Mouse (Mus musculus): ENCODE measurements around the gene Fgf14. TPM values are rescaled to one million over a fixed set of nuclear protein-coding genes. Genes with fewer than 3 reads are reported as not detected.
"Not testable (repeated sequence)": the region's sequence is repeated elsewhere in the genome, so short reads cannot be mapped to it uniquely, and the experiment has no call there.

The Fgf14 gene
- polyA plus RNA-seq, 1 experiment from 2014 or later, result 1.9 TPM

- Histone ChIP-seq H3K9me3 (replicated peaks) (no peaks in the 10 kb centered on the region), H3K4me2 (no peak overlapping the region), H3K27ac (no peak overlapping the region), H3K27me3 (no peaks in the 10 kb centered on the region), H3K36me3 (no peaks in the 10 kb centered on the region), H3K4me1 (replicated peaks) (no peaks in the 10 kb centered on the region), H3K9ac (no peak overlapping the region), H3K4me3 (no peak overlapping the region)
- 84% methylated on average over 1 of the region's 1 CpGs for WGBS
- ATAC-seq (replicated peaks; ENCODE audit: insufficient number of reproducible peaks, insufficient read depth, low FRiP score, low read depth), result no peak
These were observed 71.7 kb downstream of the Fgf14 start for GRCm38 (mm10) chr14:124605031-124605743.

- Histone ChIP-seq H3K4me3 (no peak overlapping the region), H3K27me3 (no peaks in the 10 kb centered on the region), H3K27ac (no peak overlapping the region), H3K9me3 (replicated peaks) (no peaks in the 10 kb centered on the region), H3K36me3 (no peaks in the 10 kb centered on the region), H3K4me2 (no peak overlapping the region), H3K4me1 (replicated peaks) (no peaks in the 10 kb centered on the region), H3K9ac (no peak overlapping the region)
- WGBS, result 56% methylated on average over 1 of the region's 1 CpGs
- no peak for ATAC-seq (replicated peaks; ENCODE audit: insufficient number of reproducible peaks, insufficient read depth, low FRiP score, low read depth)
These were observed 100.4 kb downstream of the Fgf14 start for GRCm38 (mm10) chr14:124576571-124576970.

- Histone ChIP-seq H3K4me1 (replicated peaks) (no peaks in the 10 kb centered on the region), H3K36me3 (no peaks in the 10 kb centered on the region), H3K27ac (no peak overlapping the region), H3K27me3 (no peaks in the 10 kb centered on the region), H3K4me2 (no peak overlapping the region), H3K9me3 (replicated peaks) (no peaks in the 10 kb centered on the region), H3K9ac (no peak overlapping the region), H3K4me3 (no peak overlapping the region)
- ATAC-seq (replicated peaks; ENCODE audit: insufficient number of reproducible peaks, insufficient read depth, low FRiP score, low read depth), result no peak
- 76% methylated on average over 1 of the region's 1 CpGs for WGBS
These were observed 101.6 kb downstream of the Fgf14 start for GRCm38 (mm10) chr14:124575130-124575885.

- no peaks in the 10 kb centered on the region for H3K27me3 ChIP-seq
- H3K9me3 ChIP-seq (replicated peaks), result no peaks in the 10 kb centered on the region
- ATAC-seq (replicated peaks; ENCODE audit: insufficient number of reproducible peaks, insufficient read depth, low FRiP score, low read depth), result no peak
- no peak overlapping the region for H3K4me3 ChIP-seq
- no peaks in the 10 kb centered on the region for H3K36me3 ChIP-seq
- 51% methylated on average over 1 of the region's 1 CpGs for WGBS
- no peak overlapping the region for H3K4me2 ChIP-seq
- H3K4me1 ChIP-seq (replicated peaks), result no peaks in the 10 kb centered on the region
- H3K9ac ChIP-seq, result no peak overlapping the region
- no peak overlapping the region for H3K27ac ChIP-seq
These were observed 110.5 kb downstream of the Fgf14 start for GRCm38 (mm10) chr14:124566445-124566844.

- no peaks in the 10 kb centered on the region for H3K4me1 ChIP-seq (replicated peaks)
- no peak overlapping the region for H3K4me3 ChIP-seq
- H3K9me3 ChIP-seq (replicated peaks), result no peaks in the 10 kb centered on the region
- no peaks in the 10 kb centered on the region for H3K36me3 ChIP-seq
- no peak overlapping the region for H3K27ac ChIP-seq
- 46% methylated on average over 4 of the region's 4 CpGs for WGBS
- no peak overlapping the region for H3K4me2 ChIP-seq
- ATAC-seq (replicated peaks; ENCODE audit: insufficient number of reproducible peaks, insufficient read depth, low FRiP score, low read depth), result no peak
- H3K9ac ChIP-seq, result no peak overlapping the region
- H3K27me3 ChIP-seq, result no peaks in the 10 kb centered on the region
These were observed 115.4 kb downstream of the Fgf14 start for GRCm38 (mm10) chr14:124561544-124561943.

- H3K9ac ChIP-seq, result no peak overlapping the region
- H3K4me2 ChIP-seq, result no peak overlapping the region
- no peak overlapping the region for H3K4me3 ChIP-seq
- no peaks in the 10 kb centered on the region for H3K36me3 ChIP-seq
- H3K9me3 ChIP-seq (replicated peaks), result no peaks in the 10 kb centered on the region
- 75% methylated on average over 3 of the region's 3 CpGs for WGBS
- H3K4me1 ChIP-seq (replicated peaks), result no peaks in the 10 kb centered on the region
- H3K27me3 ChIP-seq, result no peaks in the 10 kb centered on the region
- H3K27ac ChIP-seq, result no peak overlapping the region
- ATAC-seq (replicated peaks; ENCODE audit: insufficient number of reproducible peaks, insufficient read depth, low FRiP score, low read depth), result no peak
These were observed 140.8 kb downstream of the Fgf14 start for GRCm38 (mm10) chr14:124536106-124536505.

GRCm38 (mm10) chr14:124535376-124535775 is 141.6 kb downstream of the Fgf14 start:
- H3K4me2 ChIP-seq; H3K4me3 ChIP-seq; H3K4me1 ChIP-seq (replicated peaks); H3K9me3 ChIP-seq (replicated peaks); H3K27me3 ChIP-seq; H3K36me3 ChIP-seq; ATAC-seq (replicated peaks; ENCODE audit: insufficient number of reproducible peaks, insufficient read depth, low FRiP score, low read depth); H3K9ac ChIP-seq; H3K27ac ChIP-seq: not testable (repeated sequence)
- WGBS, result 55% methylated on average over 2 of the region's 2 CpGs

- no peak overlapping the region for H3K9ac ChIP-seq
- no peak overlapping the region for H3K4me3 ChIP-seq
- H3K27me3 ChIP-seq, result no peaks in the 10 kb centered on the region
- H3K36me3 ChIP-seq, result no peaks in the 10 kb centered on the region
- no peak for ATAC-seq (replicated peaks; ENCODE audit: insufficient number of reproducible peaks, insufficient read depth, low FRiP score, low read depth)
- no peaks in the 10 kb centered on the region for H3K4me1 ChIP-seq (replicated peaks)
- WGBS, result 53% methylated on average over 1 of the region's 1 CpGs
- H3K27ac ChIP-seq, result no peak overlapping the region
- no peak overlapping the region for H3K4me2 ChIP-seq
- H3K9me3 ChIP-seq (replicated peaks), result no peaks in the 10 kb centered on the region
These were observed 144.9 kb downstream of the Fgf14 start for GRCm38 (mm10) chr14:124532051-124532450.

- no peak for ATAC-seq (replicated peaks; ENCODE audit: insufficient number of reproducible peaks, insufficient read depth, low FRiP score, low read depth)
- 79% methylated on average over 1 of the region's 1 CpGs for WGBS
These were observed 164.9 kb downstream of the Fgf14 start for GRCm38 (mm10) chr14:124512009-124512408.

GRCm38 (mm10) chr14:124488971-124489370 is 188.0 kb downstream of the Fgf14 start:
- Histone ChIP-seq H3K27me3 (no peaks in the 10 kb centered on the region), H3K4me2 (no peak overlapping the region), H3K4me3 (no peak overlapping the region), H3K4me1 (replicated peaks) (no peaks in the 10 kb centered on the region), H3K36me3 (no peaks in the 10 kb centered on the region), H3K9me3 (replicated peaks) (no peaks in the 10 kb centered on the region), H3K27ac (no peak overlapping the region), H3K9ac (no peak overlapping the region)
- WGBS, result 89% methylated on average over 1 of the region's 1 CpGs
- no peak for ATAC-seq (replicated peaks; ENCODE audit: insufficient number of reproducible peaks, insufficient read depth, low FRiP score, low read depth)

More at GRCm38 (mm10) chr14:124512009-124512408, 164.9 kb downstream of the Fgf14 start:
- Histone ChIP-seq H3K9ac (no peak overlapping the region), H3K27ac (no peak overlapping the region), H3K9me3 (replicated peaks) (no peaks in the 10 kb centered on the region), H3K4me1 (replicated peaks) (no peaks in the 10 kb centered on the region), H3K27me3 (no peaks in the 10 kb centered on the region), H3K4me3 (no peak overlapping the region), H3K4me2 (no peak overlapping the region), H3K36me3 (no peaks in the 10 kb centered on the region)

- WGBS, result 59% methylated on average over 1 of the region's 1 CpGs
These were observed 191.7 kb downstream of the Fgf14 start for GRCm38 (mm10) chr14:124485261-124485660.

More at GRCm38 (mm10) chr14:124485261-124485660, 191.7 kb downstream of the Fgf14 start:
- no peak for ATAC-seq (replicated peaks; ENCODE audit: insufficient number of reproducible peaks, insufficient read depth, low FRiP score, low read depth)
- Histone ChIP-seq H3K4me3 (no peak overlapping the region), H3K4me1 (replicated peaks) (no peaks in the 10 kb centered on the region), H3K27me3 (no peaks in the 10 kb centered on the region), H3K4me2 (no peak overlapping the region), H3K9ac (no peak overlapping the region), H3K36me3 (no peaks in the 10 kb centered on the region), H3K9me3 (replicated peaks) (no peaks in the 10 kb centered on the region), H3K27ac (no peak overlapping the region)

All from heart, embryonic 15.5 days (tissue).